Mouse (Mus musculus): ENCODE measurements around the gene Alox5ap. TPM values are rescaled to one million over a fixed set of nuclear protein-coding genes. Genes with fewer than 3 reads are reported as not detected.

The Alox5ap gene
- total RNA-seq, 2 experiments from 2014 or later, result 7.3 to 10.5 TPM

- peak; percentile 47 for DNase-seq
Observed at GRCm38 (mm10) chr5:149259093-149259492, 5.5 kb upstream of the Alox5ap start.

- DNase-seq, result no peak
Observed at GRCm38 (mm10) chr5:149261449-149261848, 3.1 kb upstream of the Alox5ap start.

GRCm38 (mm10) chr5:149261866-149262265 lies 2.7 kb upstream of the Alox5ap start:
- peak; percentile 51 for DNase-seq

GRCm38 (mm10) chr5:149264878-149265279 lies 312 bp downstream of the Alox5ap start:
- DNase-seq, result no peak

GRCm38 (mm10) chr5:149266761-149267221 lies 2.2 kb downstream of the Alox5ap start:
- no peak for DNase-seq

GRCm38 (mm10) chr5:149267493-149267892 lies 2.9 kb downstream of the Alox5ap start:
- DNase-seq, result no peak

GRCm38 (mm10) chr5:149271291-149271690 lies 6.7 kb downstream of the Alox5ap start:
- DNase-seq, result no peak

- DNase-seq, result no peak
Observed at GRCm38 (mm10) chr5:149272535-149272934, 8.0 kb downstream of the Alox5ap start.

- DNase-seq, result no peak
Observed at GRCm38 (mm10) chr5:149274390-149275104, 10.0 kb downstream of the Alox5ap start.

GRCm38 (mm10) chr5:149275105-149275494 lies 10.5 kb downstream of the Alox5ap start:
- no peak for DNase-seq

GRCm38 (mm10) chr5:149277529-149277928 lies 13.0 kb downstream of the Alox5ap start:
- DNase-seq, result no peak

GRCm38 (mm10) chr5:149279273-149279844 lies 14.8 kb downstream of the Alox5ap start:
- peak; percentile 30 for DNase-seq

GRCm38 (mm10) chr5:149283009-149283408 lies 18.4 kb downstream of the Alox5ap start:
- peak; percentile 38 for DNase-seq

GRCm38 (mm10) chr5:149283821-149284220 lies 19.3 kb downstream of the Alox5ap start:
- no peak for DNase-seq

GRCm38 (mm10) chr5:149286021-149286420 lies 21.5 kb downstream of the Alox5ap start:
- DNase-seq, result no peak

- no peak for DNase-seq
Observed at GRCm38 (mm10) chr5:149287148-149288038, 22.8 kb downstream of the Alox5ap start.

GRCm38 (mm10) chr5:149291266-149291665 lies 26.7 kb downstream of the Alox5ap start:
- no peak for DNase-seq

- DNase-seq, result no peak
Observed at GRCm38 (mm10) chr5:149293071-149293470, 28.5 kb downstream of the Alox5ap start.

GRCm38 (mm10) chr5:149296808-149297207 lies 32.2 kb downstream of the Alox5ap start:
- no peak for DNase-seq

GRCm38 (mm10) chr5:149297464-149297863 lies 32.9 kb downstream of the Alox5ap start:
- no peak for DNase-seq

- DNase-seq, result no peak
Observed at GRCm38 (mm10) chr5:149298234-149298633, 33.7 kb downstream of the Alox5ap start.

- no peak for DNase-seq
Observed at GRCm38 (mm10) chr5:149312884-149313652, 48.5 kb downstream of the Alox5ap start.
